Mouse (Mus musculus): ENCODE data around the gene Gm21541. TPM values are rescaled to one million over a fixed set of nuclear protein-coding genes. Genes with fewer than 3 reads are reported as not detected.
"Not testable (repeated sequence)": the region's sequence is repeated elsewhere in the genome, so short reads cannot be mapped to it uniquely, and the experiment has no call there.

Gene Gm21541
- polyA plus RNA-seq (2014; fragmentation: Nextera tagmentation; extraction: Ambion mirVana) = 53.6 TPM in 1 of 2 replicates, not detected in the other

DNA sequence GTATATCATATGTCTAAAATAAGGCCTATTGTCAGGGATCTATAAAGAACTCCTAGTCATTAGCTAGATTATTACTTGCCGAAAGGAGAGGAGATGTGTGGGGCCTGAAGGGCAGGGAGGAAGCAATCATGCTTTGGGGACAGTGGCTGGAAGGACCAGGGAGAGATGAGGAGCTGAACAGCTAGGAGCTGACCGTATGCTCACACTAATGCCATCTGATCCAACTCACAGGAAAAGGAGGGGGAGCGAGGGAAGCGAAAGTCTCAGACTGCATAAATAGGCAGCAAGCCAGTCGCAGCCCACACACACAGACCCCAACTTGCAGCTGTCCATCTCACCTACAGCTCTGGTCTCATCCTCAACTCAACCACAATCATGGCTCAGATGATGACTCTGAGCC, at the start of gene Gm21541:
TSS of gene Gm21541 (plus strand) at position 301 of the 400 bp plus-strand sequence.
- not testable (repeated sequence) for ATAC-seq (ENCODE audit: low read depth); H3K9ac ChIP-seq (ENCODE audit: low read depth, low read length); H3K9me3 ChIP-seq (ENCODE audit: control insufficient read depth, low read length); H3K4me1 ChIP-seq (ENCODE audit: control insufficient read depth, insufficient read depth, low read length); DNase-seq (ENCODE audit: low spot score); H3K27ac ChIP-seq (replicated peaks; ENCODE audit: low read depth, low read length); H3K27me3 ChIP-seq (replicated peaks; ENCODE audit: control insufficient read depth, insufficient read depth, low read length); H3K4me3 ChIP-seq (ENCODE audit: low read depth, low read length); H3K36me3 ChIP-seq (ENCODE audit: control insufficient read depth, insufficient read depth, low read length); H3K4me2 ChIP-seq (ENCODE audit: low read depth, low read length)
- no CpG with 5 or more reads among the region's 5 CpGs for WGBS

DNA sequence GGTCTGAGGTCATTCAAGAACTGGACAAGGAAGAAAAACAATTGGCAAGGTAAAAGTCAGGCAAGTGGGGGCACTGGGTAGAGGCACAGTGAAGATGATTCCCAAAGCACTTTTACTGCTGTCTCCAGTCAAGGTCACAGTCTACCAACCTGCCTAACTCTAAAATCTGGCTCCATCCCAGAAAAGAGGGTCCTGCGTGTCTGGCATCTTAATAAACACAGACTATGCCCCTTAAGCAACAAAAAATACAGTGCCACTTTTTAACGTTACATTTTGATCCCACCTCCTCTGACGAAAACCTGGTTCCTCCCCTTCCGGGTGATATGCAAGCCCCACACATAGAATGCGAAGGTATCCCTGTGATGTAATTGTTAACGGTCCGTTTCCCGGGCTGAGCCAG, 37.9 kb downstream of the Gm21541 start, which contains the start of gene Gm20878:
TSS of gene Gm20878 (plus strand) at position 301 of the 400 bp plus-strand sequence.
- not testable (repeated sequence) for H3K4me3 ChIP-seq (ENCODE audit: low read depth, low read length); DNase-seq (ENCODE audit: low spot score); H3K4me2 ChIP-seq (ENCODE audit: low read depth, low read length); H3K4me1 ChIP-seq (ENCODE audit: control insufficient read depth, insufficient read depth, low read length); ATAC-seq (ENCODE audit: low read depth); H3K27ac ChIP-seq (replicated peaks; ENCODE audit: low read depth, low read length); H3K9ac ChIP-seq (ENCODE audit: low read depth, low read length); H3K27me3 ChIP-seq (replicated peaks; ENCODE audit: control insufficient read depth, insufficient read depth, low read length); H3K9me3 ChIP-seq (ENCODE audit: control insufficient read depth, low read length); H3K36me3 ChIP-seq (ENCODE audit: control insufficient read depth, insufficient read depth, low read length)
- WGBS = no CpG with 5 or more reads among the region's 8 CpGs

Other genes with a start within 250 kb of the Gm21541 start
- gene Cntfr, start 206.5 kb upstream of the Gm21541 start, polyA plus RNA-seq (2014; fragmentation: Nextera tagmentation; extraction: Ambion mirVana) = 12.8 and 13.0 TPM in 2 replicates
- gene Il11ra1, start 203.6 kb upstream of the Gm21541 start, polyA plus RNA-seq (2014; fragmentation: Nextera tagmentation; extraction: Ambion mirVana) = 317 and 362 TPM in 2 replicates
- 67.4 and 68.7 TPM in 2 replicates for gene Rpp25l, start 190.1 kb upstream of the Gm21541 start, polyA plus RNA-seq (2014; fragmentation: Nextera tagmentation; extraction: Ambion mirVana)
- 112 and 117 TPM in 2 replicates for gene Dctn3, start 180.4 kb upstream of the Gm21541 start, polyA plus RNA-seq (2014; fragmentation: Nextera tagmentation; extraction: Ambion mirVana)
- 0.12 and 0.15 TPM in 2 replicates for gene Arid3c, start 172.5 kb upstream of the Gm21541 start, polyA plus RNA-seq (2014; fragmentation: Nextera tagmentation; extraction: Ambion mirVana)
- 35.1 and 36.5 TPM in 2 replicates for gene Galt, start 148.4 kb upstream of the Gm21541 start, polyA plus RNA-seq (2014; fragmentation: Nextera tagmentation; extraction: Ambion mirVana)
- gene Sigmar1, start 147.5 kb upstream of the Gm21541 start, polyA plus RNA-seq (2014; fragmentation: Nextera tagmentation; extraction: Ambion mirVana) = 77.9 and 79.7 TPM in 2 replicates
- 41.4 and 46.0 TPM in 2 replicates for gene Ccl27a, start 129.4 kb upstream of the Gm21541 start, polyA plus RNA-seq (2014; fragmentation: Nextera tagmentation; extraction: Ambion mirVana)
- gene Gm20878, start 38.0 kb downstream of the Gm21541 start, polyA plus RNA-seq (2014; fragmentation: Nextera tagmentation; extraction: Ambion mirVana) = 1.2 and 2.1 TPM in 2 replicates
- gene Fam205a4, start 62.4 kb downstream of the Gm21541 start, polyA plus RNA-seq (2014; fragmentation: Nextera tagmentation; extraction: Ambion mirVana) = 0.53 and 0.64 TPM in 2 replicates
- not detected in 2 replicates for gene Gm21093, start 131.1 kb downstream of the Gm21541 start, polyA plus RNA-seq (2014; fragmentation: Nextera tagmentation; extraction: Ambion mirVana)
- gene Gm3893, start 187.6 kb downstream of the Gm21541 start, polyA plus RNA-seq (2014; fragmentation: Nextera tagmentation; extraction: Ambion mirVana) = not detected in 2 replicates
- 0.43 TPM in 1 of 2 replicates, not detected in the other for gene Gm13304, start 211.2 kb downstream of the Gm21541 start, polyA plus RNA-seq (2014; fragmentation: Nextera tagmentation; extraction: Ambion mirVana)
- gene Gm13306, start 249.8 kb downstream of the Gm21541 start, polyA plus RNA-seq (2014; fragmentation: Nextera tagmentation; extraction: Ambion mirVana) = 0.40 TPM in 1 of 2 replicates, not detected in the other